Mouse (Mus musculus) Patski (cell line): ENCODE results near the gene Tepsin. TPM values are rescaled to one million over a fixed set of nuclear protein-coding genes. Genes with fewer than 3 reads are reported as not detected.
A peak's percentile ranks its signal among the peaks of the same experiment; 100 is the strongest.

Experiments used
- ATAC-seq: fragments of 100-300 bp; one replicate; pipeline ENCODE4 v1.8.0; 2021
- CTCF ChIA-PET: fragments of 350-600 bp; sonication (Branson Sonifier 250); formaldehyde crosslinking; loops from one replicate; lab custom pipeline; 2022; ENCODE audit warnings: inconsistent platforms; lab: Charles Lee
- POLR2A ChIA-PET: fragments of 350-600 bp; sonication (Branson Sonifier 250); formaldehyde crosslinking; loops from one replicate; lab custom pipeline; 2022; ENCODE audit warnings: antibody characterized with exemption, inconsistent platforms; lab: Charles Lee
- DNase-seq: peaks from one replicate; pipeline ENCODE4 v3.0.0-alpha.2; 2011; ENCODE audit warnings: low read depth, low spot score
- H3K27me3 ChIP-seq: fragments of 371-371 bp; one replicate; pipeline ENCODE4 v1.5.1; 2021
- CTCF ChIP-seq: fragments of 100-300 bp; IDR thresholded peaks from one replicate; pipeline ENCODE4 v1.5.1; 2021
- in situ Hi-C: fragments of 300-500 bp; cut with MboI; formaldehyde crosslinking; loops from 3 replicates; pipeline ENCODE4 v1.11.1; 2018; ENCODE audit warnings: low pct_unique_long_range_greater_than_20kb, mixed read lengths
- polyA plus RNA-seq: library from polyadenylated mRNA; unstranded; gene quantifications from one replicate; pipeline ENCODE4 v1.2.3, GENCODE M21; 2021

The Tepsin gene
- polyA plus RNA-seq, 1 experiment from 2014 or later, result 19.7 TPM

- in situ Hi-C loops, result no loop called here
- ATAC-seq (no peak), DNase-seq (no peak)
- TF ChIP-seq CTCF, result no peak
- ChIA-PET POLR2A (no interaction called here), CTCF (interaction anchor here (1.0 kb wide), 1 partner anchor 26 kb away, joined by 3 read pairs; no protein-coding TSS in a partner anchor)
- no peaks in the 10 kb centered on the region for H3K27me3 ChIP-seq
Observed at GRCm38 (mm10) chr11:120134847-120135530, 36.5 kb upstream of the Tepsin start.

GRCm38 (mm10) chr11:120134148-120134547 lies 35.6 kb upstream of the Tepsin start:
- ATAC-seq (no peak), DNase-seq (no peak)
- in situ Hi-C loops, result no loop called here
- H3K27me3 ChIP-seq, result no peaks in the 10 kb centered on the region
- no peak for TF ChIP-seq CTCF
- ChIA-PET CTCF (interaction anchor here (0.9 to 1.1 kb wide), 2 partner anchors 9 to 24 kb away, joined by 3 to 5 read pairs; no protein-coding TSS in a partner anchor), POLR2A (no interaction called here)

- ATAC-seq (no peak), DNase-seq (no peak)
- in situ Hi-C loops, result no loop called here
- POLR2A ChIA-PET, result no interaction called here
- no peaks in the 10 kb centered on the region for H3K27me3 ChIP-seq
- TF ChIP-seq CTCF, result no peak
- CTCF ChIA-PET, result interaction anchor here (1.1 to 1.8 kb wide), 2 partner anchors 10 to 17 kb away, joined by 3 to 5 read pairs; no protein-coding TSS in a partner anchor
Observed at GRCm38 (mm10) chr11:120129281-120129680, 30.8 kb upstream of the Tepsin start.

- ChIA-PET POLR2A (no interaction called here), CTCF (no interaction called here)
- ATAC-seq (no peak), DNase-seq (no peak)
- H3K27me3 ChIP-seq, result no peaks in the 10 kb centered on the region
- in situ Hi-C loops, result no loop called here
- no peak for TF ChIP-seq CTCF
Observed at GRCm38 (mm10) chr11:120126845-120127244, 28.3 kb upstream of the Tepsin start.

GRCm38 (mm10) chr11:120122126-120122525 lies 23.6 kb upstream of the Tepsin start:
- ATAC-seq, result peak; percentile 53
- in situ Hi-C loops, result loop anchor here (5.0 kb wide), 1 partner anchor 185 kb away; no protein-coding TSS in a partner anchor
- CTCF ChIA-PET, result interaction anchor here (1.2 to 1.6 kb wide), 4 partner anchors 9 to 28 kb away, joined by 3 to 7 read pairs (median 4); no protein-coding TSS in a partner anchor
- DNase-seq, result peak; percentile 51
- H3K27me3 ChIP-seq, result no peaks in the 10 kb centered on the region
- no peak for TF ChIP-seq CTCF
- POLR2A ChIA-PET, result no interaction called here

GRCm38 (mm10) chr11:120120642-120121420 lies 22.3 kb upstream of the Tepsin start:
- TF ChIP-seq CTCF, result peak; percentile 86
- in situ Hi-C loops, result loop anchor here (5.0 kb wide), 1 partner anchor 186 kb away; no protein-coding TSS in a partner anchor
- DNase-seq, result no peak
- ChIA-PET POLR2A (interaction anchor here (1.1 to 1.2 kb wide), 3 partner anchors 7 to 20 kb away, joined by 3 to 4 read pairs (median 4); no protein-coding TSS in a partner anchor), CTCF (interaction anchor here (1.2 to 3.0 kb wide), 9 partner anchors 8 to 88 kb away, joined by 3 to 24 read pairs (median 4); no protein-coding TSS in a partner anchor)
- H3K27me3 ChIP-seq, result no peaks in the 10 kb centered on the region
- ATAC-seq, result no peak

GRCm38 (mm10) chr11:120119936-120120541 lies 21.5 kb upstream of the Tepsin start:
- no peaks in the 10 kb centered on the region for H3K27me3 ChIP-seq
- ChIA-PET POLR2A (interaction anchor here (1.1 to 1.2 kb wide), 3 partner anchors 8 to 21 kb away, joined by 3 to 4 read pairs (median 4); no protein-coding TSS in a partner anchor), CTCF (interaction anchor here (1.2 to 3.0 kb wide), 9 partner anchors 9 to 89 kb away, joined by 3 to 24 read pairs (median 3); no protein-coding TSS in a partner anchor)
- ATAC-seq (no peak), DNase-seq (no peak)
- no peak for TF ChIP-seq CTCF
- in situ Hi-C loops, result loop anchor here (5.0 kb wide), 1 partner anchor 187 kb away; no protein-coding TSS in a partner anchor

GRCm38 (mm10) chr11:120119108-120119507 lies 20.6 kb upstream of the Tepsin start:
- CTCF ChIA-PET, result interaction anchor here (1.4 to 3.0 kb wide), 3 partner anchors 8 to 11 kb away, joined by 3 to 24 read pairs (median 13); no protein-coding TSS in a partner anchor
- POLR2A ChIA-PET, result no interaction called here
- in situ Hi-C loops, result no loop called here

GRCm38 (mm10) chr11:120117626-120118025 lies 19.1 kb upstream of the Tepsin start:
- ATAC-seq (no peak), DNase-seq (no peak)
- ChIA-PET POLR2A (no interaction called here), CTCF (no interaction called here)
- in situ Hi-C loops, result no loop called here
- no peaks in the 10 kb centered on the region for H3K27me3 ChIP-seq
- TF ChIP-seq CTCF, result no peak

More at GRCm38 (mm10) chr11:120119108-120119507, 20.6 kb upstream of the Tepsin start:
- H3K27me3 ChIP-seq, result no peaks in the 10 kb centered on the region
- DNase-seq (no peak), ATAC-seq (no peak)
- no peak for TF ChIP-seq CTCF
